Mouse (Mus musculus): Measurements from ENCODE around the gene Ammecr1.

The Ammecr1 gene

DNA sequence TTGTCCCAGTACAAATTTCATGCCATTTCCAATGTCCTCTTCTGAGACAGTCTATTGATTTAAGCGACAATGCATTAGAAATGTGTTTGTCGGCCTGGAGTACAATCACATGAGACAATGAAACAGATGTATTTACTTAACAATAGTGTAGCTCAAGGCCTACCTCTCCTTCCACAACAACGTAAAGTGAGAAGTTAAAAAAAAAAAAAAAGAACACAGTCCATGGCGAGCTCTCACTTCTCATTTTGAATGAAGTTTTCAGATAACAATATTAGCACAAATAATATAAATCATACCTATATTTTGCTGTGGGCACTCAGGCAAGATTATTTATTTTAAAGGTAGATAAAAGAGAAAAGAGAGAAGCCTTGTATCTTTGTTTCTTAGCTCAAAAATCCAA lies 49.8 kb downstream of the Ammecr1 start:
- peak; percentile 2 for DNase-seq (ENCODE audit: low read depth, low spot score)

DNA sequence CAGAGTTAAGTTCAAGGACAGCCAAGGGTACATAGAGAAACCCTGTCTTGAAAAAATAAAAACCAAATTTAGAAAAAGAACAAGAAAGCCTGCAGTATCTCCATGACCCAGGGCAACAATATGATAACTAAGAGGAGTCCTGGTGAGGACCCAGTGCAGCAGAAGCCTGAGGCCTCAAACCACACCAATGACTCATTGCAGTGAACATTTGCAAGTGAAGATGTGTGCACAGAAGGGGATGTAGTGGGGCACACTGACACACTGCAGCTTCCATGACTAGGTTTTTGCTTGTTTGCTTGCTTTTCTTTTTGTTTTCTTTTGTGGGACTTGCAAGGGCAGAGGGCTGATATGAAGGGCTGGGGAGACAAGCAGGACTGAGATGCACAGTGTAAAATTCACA lies 52.3 kb downstream of the Ammecr1 start:
- DNase-seq (ENCODE audit: low read depth, low spot score): no peak

- DNase-seq (ENCODE audit: low read depth, low spot score): no peak
Observed at GRCm38 (mm10) chrX:142903854-142904253, 62.7 kb downstream of the Ammecr1 start.

DNA sequence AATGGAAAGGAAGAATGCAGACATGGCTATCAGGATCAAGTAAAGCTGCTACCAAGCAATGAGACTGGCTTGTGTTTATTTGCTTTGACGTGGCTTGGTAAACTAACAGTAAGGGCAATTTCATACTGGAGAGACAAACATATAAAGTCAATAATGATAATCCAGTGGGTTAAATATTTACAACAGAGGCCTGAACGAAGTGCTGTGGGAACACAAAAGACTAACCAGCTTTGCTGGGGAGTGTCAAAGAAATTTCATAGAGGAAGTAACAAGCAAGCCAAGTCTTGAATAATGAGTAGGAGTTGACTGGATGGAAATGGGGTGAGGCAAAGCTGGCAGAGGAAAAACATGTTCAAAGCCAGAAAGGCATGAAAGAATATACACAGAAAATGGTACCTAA lies 63.9 kb downstream of the Ammecr1 start:
- DNase-seq (ENCODE audit: low read depth, low spot score): no peak

- DNase-seq (ENCODE audit: low read depth, low spot score): no peak
Observed at GRCm38 (mm10) chrX:142901915-142902314, 64.6 kb downstream of the Ammecr1 start.

DNA sequence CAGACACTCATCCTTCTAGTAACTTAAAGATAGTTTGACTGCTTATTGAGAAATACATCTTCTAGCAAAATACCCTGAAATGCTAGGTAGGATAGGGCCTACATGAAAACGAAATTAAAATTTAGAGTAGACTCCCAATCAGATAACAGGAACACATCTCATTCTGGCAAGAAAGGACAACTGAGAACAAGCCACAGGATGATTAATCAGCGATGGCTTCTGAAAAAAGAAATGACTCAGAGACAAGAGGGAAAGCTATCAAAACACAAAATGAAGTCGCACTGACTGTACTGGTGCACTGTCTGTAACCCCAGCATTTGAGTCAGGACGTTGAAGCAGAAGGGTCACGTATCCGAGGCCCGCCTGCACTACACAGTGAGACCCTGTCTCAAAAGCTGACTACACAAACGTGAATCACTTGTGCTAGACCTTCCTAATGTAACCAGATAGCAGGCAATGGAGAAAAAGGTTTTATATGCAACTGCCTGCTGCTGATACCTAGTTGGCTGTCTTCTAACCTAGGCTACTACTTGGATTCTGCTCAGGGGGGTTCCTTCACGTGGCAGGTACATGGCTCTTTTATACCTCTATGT lies 68.1 kb downstream of the Ammecr1 start:
- DNase-seq (ENCODE audit: low read depth, low spot score): no peak

DNA sequence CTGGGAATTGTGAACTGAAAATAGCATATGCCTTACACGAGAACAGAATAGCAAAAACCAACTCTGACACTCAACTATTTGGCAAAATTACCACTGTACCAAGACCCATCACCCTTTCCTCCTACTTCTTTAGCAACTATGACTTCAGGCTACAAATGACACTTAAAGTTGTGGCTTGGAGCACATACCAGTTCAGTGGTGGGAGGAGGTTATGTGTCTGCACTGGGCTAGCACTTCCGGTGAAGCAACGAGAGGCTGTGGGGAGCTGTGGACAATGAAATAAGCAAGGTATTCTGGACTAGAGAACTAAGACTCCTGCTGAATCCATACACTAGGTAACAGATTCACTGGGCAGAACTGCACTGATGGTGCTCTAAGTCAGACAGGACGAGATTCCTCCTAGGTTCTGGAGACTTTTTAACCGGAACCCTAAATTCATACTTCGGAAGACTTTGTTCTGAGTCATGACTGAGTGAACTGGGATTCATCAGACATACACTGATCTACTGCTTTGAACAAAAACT lies 69.0 kb downstream of the Ammecr1 start:
- no peak for DNase-seq (ENCODE audit: low read depth, low spot score)

- DNase-seq (ENCODE audit: low read depth, low spot score): no peak
Observed at GRCm38 (mm10) chrX:142895316-142895715, 71.2 kb downstream of the Ammecr1 start.

GRCm38 (mm10) chrX:142885962-142886361 lies 80.6 kb downstream of the Ammecr1 start:
- DNase-seq (ENCODE audit: low read depth, low spot score): no peak

- no peak for DNase-seq (ENCODE audit: low read depth, low spot score)
Observed at GRCm38 (mm10) chrX:142883593-142883992, 82.9 kb downstream of the Ammecr1 start.

DNA sequence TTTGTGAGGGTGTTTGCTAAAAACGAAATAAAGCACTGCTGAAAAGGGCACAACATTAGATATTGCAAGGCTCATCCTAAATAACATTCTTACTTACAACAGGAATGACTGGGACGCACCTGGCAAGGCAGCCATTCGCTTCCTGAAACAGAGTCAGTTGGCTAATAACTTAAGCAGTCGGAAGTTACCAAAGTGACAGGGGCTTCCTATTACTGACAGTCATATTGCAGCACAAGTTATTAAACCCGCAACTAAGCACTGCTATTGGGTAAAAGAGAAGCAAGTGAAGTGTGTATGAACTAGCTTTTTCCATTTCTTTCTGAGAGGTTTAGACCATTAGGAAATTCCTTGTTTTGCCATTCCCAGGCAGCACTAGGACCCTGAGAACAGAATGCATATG lies 84.3 kb downstream of the Ammecr1 start:
- DNase-seq (ENCODE audit: low read depth, low spot score): no peak

GRCm38 (mm10) chrX:142869844-142870243 lies 96.7 kb downstream of the Ammecr1 start:
- no peak for DNase-seq (ENCODE audit: low read depth, low spot score)

DNA sequence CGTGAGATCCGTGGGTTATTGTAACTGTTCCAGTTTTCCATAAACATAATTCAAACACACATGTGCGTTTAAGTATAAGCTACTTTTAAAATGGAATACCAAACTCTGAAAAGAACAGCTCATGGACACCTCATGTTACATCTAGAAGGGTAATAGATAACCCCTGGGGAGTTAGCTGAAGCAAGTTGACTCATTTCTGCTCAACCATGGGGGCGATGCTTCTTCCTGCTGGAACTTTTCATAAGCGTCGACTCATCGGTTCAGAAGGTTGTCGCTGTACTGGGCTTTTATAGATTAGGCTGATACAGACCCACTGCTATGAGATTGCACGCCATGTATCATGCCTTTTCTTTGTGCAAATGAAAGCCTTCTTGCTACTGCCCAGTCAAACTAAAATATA lies 118.5 kb downstream of the Ammecr1 start:
- DNase-seq (ENCODE audit: low read depth, low spot score): no peak

- DNase-seq (ENCODE audit: low read depth, low spot score): no peak
Observed at GRCm38 (mm10) chrX:142846266-142846665, 120.3 kb downstream of the Ammecr1 start.

DNA sequence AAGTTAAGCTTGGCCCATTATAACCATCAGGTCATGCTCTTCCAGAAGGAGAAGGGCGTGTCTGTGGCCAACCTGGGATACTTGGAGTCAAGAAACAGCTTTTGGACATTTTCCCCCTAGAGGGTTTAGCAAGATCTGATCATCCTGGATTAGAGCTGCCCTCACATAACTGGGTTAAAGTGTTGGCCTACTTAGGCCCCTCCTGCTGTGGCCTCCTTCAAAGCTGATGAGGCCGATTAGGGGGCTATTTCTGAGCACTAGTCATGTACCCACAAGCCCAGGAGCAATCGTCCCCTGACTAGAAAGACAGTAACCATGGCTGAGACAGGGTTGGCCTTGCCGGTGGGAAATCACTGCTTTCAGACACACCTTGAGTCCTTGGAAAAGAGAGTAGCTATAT lies 124.6 kb downstream of the Ammecr1 start:
- DNase-seq (ENCODE audit: low read depth, low spot score): no peak

DNA sequence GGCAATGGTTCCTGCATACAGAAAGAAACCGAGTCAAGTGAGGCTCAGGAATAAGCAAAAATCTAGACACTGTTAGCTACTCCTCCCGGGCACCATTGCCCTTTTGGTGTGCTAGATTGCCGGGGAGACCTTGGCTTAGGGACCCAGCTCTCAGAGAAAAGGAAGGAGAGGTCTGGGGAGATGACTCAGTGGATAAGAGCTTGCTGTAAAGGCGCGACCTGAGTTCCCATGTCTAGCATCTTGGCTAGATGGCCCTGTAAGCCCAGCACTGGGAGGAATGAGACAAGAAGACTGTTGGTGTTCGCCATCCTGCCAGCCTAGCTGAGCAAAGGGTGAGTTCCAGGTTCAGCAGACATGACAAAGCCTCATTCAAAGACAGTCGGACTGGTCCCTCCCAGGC lies 127.1 kb downstream of the Ammecr1 start:
- no peak for DNase-seq (ENCODE audit: low read depth, low spot score)

GRCm38 (mm10) chrX:142838841-142839240 lies 127.7 kb downstream of the Ammecr1 start:
- no peak for DNase-seq (ENCODE audit: low read depth, low spot score)

- no peak for DNase-seq (ENCODE audit: low read depth, low spot score)
Observed at GRCm38 (mm10) chrX:142837316-142837715, 129.2 kb downstream of the Ammecr1 start.

DNA sequence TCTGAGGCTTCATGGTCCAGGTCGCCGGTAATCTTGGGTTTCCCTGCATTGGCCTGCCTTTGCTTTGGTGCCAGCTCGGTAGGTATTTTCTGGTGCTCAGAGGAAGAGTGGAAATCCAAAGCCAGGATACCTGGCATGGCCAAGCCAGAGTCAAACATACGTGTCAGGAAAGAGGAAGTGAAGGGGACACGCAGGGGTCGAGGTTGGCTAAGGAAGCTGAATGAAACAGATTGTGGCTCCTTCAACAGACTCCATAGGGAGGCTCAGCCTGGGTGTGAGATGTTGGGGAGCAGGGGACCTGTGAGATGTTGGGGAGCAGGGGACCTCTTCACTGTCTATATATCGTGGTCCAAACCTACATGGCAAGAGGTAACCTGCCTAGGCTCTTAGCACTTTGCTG lies 130.1 kb downstream of the Ammecr1 start:
- DNase-seq (ENCODE audit: low read depth, low spot score): no peak

GRCm38 (mm10) chrX:142834807-142835206 lies 131.7 kb downstream of the Ammecr1 start:
- no peak for DNase-seq (ENCODE audit: low read depth, low spot score)

DNA sequence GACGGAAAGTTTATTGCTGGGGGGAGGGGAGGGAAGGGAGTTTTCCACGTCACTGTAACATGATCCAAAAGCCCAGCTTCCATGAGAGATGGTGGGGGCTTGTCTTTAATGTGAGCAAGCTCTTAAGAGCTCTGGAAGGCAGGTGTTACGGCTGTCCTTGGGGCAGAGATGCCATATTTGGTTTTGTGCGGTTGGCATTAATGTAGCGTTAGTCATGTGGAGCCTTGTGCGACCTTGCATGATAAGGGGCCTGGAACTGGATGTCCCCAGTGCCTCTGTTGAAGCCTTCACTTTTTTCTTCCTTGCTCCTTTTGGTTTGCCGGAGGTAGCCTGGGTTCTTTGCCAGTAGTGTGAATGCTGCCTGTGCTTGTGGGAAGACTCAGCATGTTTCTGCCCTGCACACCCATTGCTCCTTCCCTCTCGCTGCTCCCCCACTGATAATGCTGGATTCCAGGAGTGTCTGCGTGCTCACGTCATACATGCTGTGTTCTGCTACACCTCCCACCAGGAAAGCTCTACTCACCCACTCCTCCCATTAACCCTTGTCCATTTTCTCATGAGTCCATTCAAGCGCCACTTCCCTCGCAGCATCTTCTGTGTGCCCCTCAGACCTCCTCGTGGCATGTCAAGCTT lies 133.2 kb downstream of the Ammecr1 start:
- no peak for DNase-seq (ENCODE audit: low read depth, low spot score)

- no peak for DNase-seq (ENCODE audit: low read depth, low spot score)
Observed at GRCm38 (mm10) chrX:142832221-142832620, 134.3 kb downstream of the Ammecr1 start.

GRCm38 (mm10) chrX:142830572-142830971 lies 136.0 kb downstream of the Ammecr1 start:
- no peak for DNase-seq (ENCODE audit: low read depth, low spot score)
